Comparison of ENCODE assay signal across 8 mouse cellular contexts in genomic region chr4:133885991-133886501, GRCm38 (mm10). TPM values are rescaled to one million over a fixed set of nuclear protein-coding genes. Genes with fewer than 3 reads are reported as not detected.
DNase-seq lines count a peak whose midpoint lies in the region; ATAC-seq and TF ChIP-seq lines count a peak whose summit lies in the region.

No protein-coding gene starts in this region.

- TF ChIP-seq RAD21 in CH12.LX (IDR thresholded peaks at IDR 0.05; ENCODE audit: low read depth, low read length), result no peak

- DNase-seq in CH12.LX (ENCODE audit: extremely low read depth) (no peak), ES-E14 (ENCODE audit: low read depth, low spot score) (no peak)
- peak; percentile 10 for DNase-seq in forebrain, embryonic 14.5 days (ENCODE audit: low spot score)
- no peak for DNase-seq in limb, embryonic 10.5 days (ENCODE audit: low spot score)
- peak; percentile 15 for DNase-seq in midbrain, postnatal 0 days (ENCODE audit: low spot score)
- no peak for DNase-seq in gastrocnemius, adult 18-20 months (ENCODE audit: low spot score)
- no peak for DNase-seq in spleen, postnatal 14 days (ENCODE audit: low spot score in 2 of 2)

- no peak for TF ChIP-seq EP300 in CH12.LX (IDR thresholded peaks at IDR 0.05; ENCODE audit: low read length)

- H3K27ac ChIP-seq in CH12.LX (ENCODE audit: insufficient read depth, low read depth) (no peak overlapping the region), ES-E14 (ENCODE audit: insufficient read depth, low read depth, low read length, poor library complexity, severe bottlenecking) (no peak overlapping the region; the same call in 1 of the 2 replicates)
- no peak overlapping the region for H3K27ac ChIP-seq in forebrain, embryonic 14.5 days (ENCODE audit: low read depth, low read length)
- peak overlapping the region; percentile 88 for H3K27ac ChIP-seq in limb, embryonic 10.5 days
- no peak overlapping the region for H3K27ac ChIP-seq in midbrain, postnatal 0 days (ENCODE audit: low read depth, low read length)

- in situ Hi-C loops in CH12.LX (cut with MboI; ENCODE audit: low pct_ligation_motif_present, low pct_unique_long_range_greater_than_20kb, low sequenced_read_pairs) (no loop called here), ES-E14 (cut with MboI; ENCODE audit: low sequenced_read_pairs in 2 of 2, unreplicated experiment in 2 of 2) (no loop called here)

- ATAC-seq in forebrain, embryonic 14.5 days, result no peak
- ATAC-seq in midbrain, postnatal 0 days (ENCODE audit: low FRiP score), result no peak
- no peak for ATAC-seq in megakaryocyte-erythroid progenitor cell, adult 5-6 weeks (replicated peaks; ENCODE audit: low FRiP score, low TSS enrichment, poor library complexity, severe bottlenecking)

- H3K9ac ChIP-seq in CH12.LX (ENCODE audit: insufficient read depth, low read depth) (peak overlapping the region; percentile 21; the same call in 1 of the 2 replicates), ES-E14 (ENCODE audit: insufficient read depth, low read depth, low read length, poor library complexity, severe bottlenecking) (peak overlapping the region; percentile 63; the same call in 1 of the 2 replicates)
- no peak overlapping the region for H3K9ac ChIP-seq in forebrain, embryonic 14.5 days (ENCODE audit: low read length)
- H3K9ac ChIP-seq in midbrain, postnatal 0 days (replicated peaks; ENCODE audit: low read length, poor library complexity, severe bottlenecking), result peak overlapping the region; percentile 24; the same call in 1 of the 2 replicates

- H3K27me3 ChIP-seq in CH12.LX (replicated peaks), result no peaks in the 10 kb centered on the region
- no peaks in the 10 kb centered on the region for H3K27me3 ChIP-seq in forebrain, embryonic 14.5 days (replicated peaks; ENCODE audit: control insufficient read depth, insufficient read depth, low read length)
- H3K27me3 ChIP-seq in limb, embryonic 10.5 days (ENCODE audit: low read depth, poor library complexity, severe bottlenecking), result no peaks in the 10 kb centered on the region
- H3K27me3 ChIP-seq in midbrain, postnatal 0 days (ENCODE audit: insufficient read depth, low read length), result no peaks in the 10 kb centered on the region

- H3K4me2 ChIP-seq in CH12.LX (ENCODE audit: insufficient read depth, low read depth, poor library complexity, severe bottlenecking), result peak overlapping the region; percentile 73
- peak overlapping the region; percentile 3; the same call in 1 of the 2 replicates for H3K4me2 ChIP-seq in forebrain, embryonic 14.5 days (ENCODE audit: low read length)
- H3K4me2 ChIP-seq in midbrain, postnatal 0 days (ENCODE audit: low read depth, low read length, poor library complexity, severe bottlenecking), result peak overlapping the region; percentile 84

- H3K4me1 ChIP-seq in CH12.LX (ENCODE audit: control insufficient read depth in 1 of 2, insufficient read depth in 2 of 2), result peaks cover 11 to 38% of the 10 kb centered on the region in 2 experiments
- H3K4me1 ChIP-seq in ES-E14 (ENCODE audit: control insufficient read depth in 2 of 2, insufficient read depth in 2 of 2, low read length in 2 of 2, poor library complexity in 1 of 2), result peaks cover 4 to 16% of the 10 kb centered on the region in 2 experiments
- no peaks in the 10 kb centered on the region for H3K4me1 ChIP-seq in forebrain, embryonic 14.5 days (ENCODE audit: control insufficient read depth, insufficient read depth, low read length)
- H3K4me1 ChIP-seq in limb, embryonic 10.5 days, result peaks cover 36% of the 10 kb centered on the region
- H3K4me1 ChIP-seq in midbrain, postnatal 0 days (ENCODE audit: insufficient read depth, low read length), result peaks cover 19% of the 10 kb centered on the region; the same call in 1 of the 2 replicates

- no peak for TF ChIP-seq POLR2A in CH12.LX (IDR thresholded peaks at IDR 0.05; ENCODE audit: low read depth, low read length)

- H3K4me3 ChIP-seq in CH12.LX (replicated peaks in 1 of 3; ENCODE audit: low read depth in 2 of 3, low read length in 2 of 3, poor library complexity in 1 of 3) (peak overlapping the region in 2 of 3 experiments; percentile 18 to 73), ES-E14 (ENCODE audit: insufficient read depth in 1 of 2, low read depth in 1 of 2, low read length in 2 of 2, poor library complexity in 1 of 2, severe bottlenecking in 1 of 2) (peak overlapping the region; percentile 83 to 93)
- H3K4me3 ChIP-seq in forebrain, embryonic 14.5 days (ENCODE audit: low read depth, low read length), result no peak overlapping the region
- H3K4me3 ChIP-seq in limb, embryonic 10.5 days, result peak overlapping the region; percentile 89
- peak overlapping the region; percentile 63 for H3K4me3 ChIP-seq in midbrain, postnatal 0 days (ENCODE audit: low read depth, low read length)

- whole genome bisulfite sequencing in forebrain, embryonic 14.5 days, result 11% methylated on average over 10 of the region's 10 CpGs
- 12% methylated on average over 10 of the region's 10 CpGs for whole genome bisulfite sequencing in limb, embryonic 10.5 days
- WGBS in midbrain, postnatal 0 days, result 29% methylated on average over 10 of the region's 10 CpGs

- H3K9me3 ChIP-seq in CH12.LX (replicated peaks; ENCODE audit: low read length), result no peaks in the 10 kb centered on the region
- H3K9me3 ChIP-seq in ES-E14 (ENCODE audit: control insufficient read depth, insufficient read depth, low read depth, low read length), result no peaks in the 10 kb centered on the region
- no peaks in the 10 kb centered on the region for H3K9me3 ChIP-seq in forebrain, embryonic 14.5 days (replicated peaks; ENCODE audit: control insufficient read depth, low read length)
- no peaks in the 10 kb centered on the region for H3K9me3 ChIP-seq in limb, embryonic 10.5 days (replicated peaks)
- no peaks in the 10 kb centered on the region for H3K9me3 ChIP-seq in midbrain, postnatal 0 days (ENCODE audit: low read length)

- no peak for TF ChIP-seq CTCF in CH12.LX (conservative IDR thresholded peaks at IDR 0.05 in 1 of 2, IDR thresholded peaks at IDR 0.05 in 1 of 2; ENCODE audit: low read depth in 2 of 2, low read length in 2 of 2)
- no peak for TF ChIP-seq CTCF in midbrain, postnatal 0 days (IDR thresholded peaks at IDR 0.05)

- dilution Hi-C loops in CH12.LX (cut with MboI; ENCODE audit: extremely low pct_ligation_motif_present, extremely low pct_unique_long_range_greater_than_20kb, low sequenced_read_pairs), result no loop called here

- no peaks in the 10 kb centered on the region for H3K79me2 ChIP-seq in CH12.LX (replicated peaks; ENCODE audit: control insufficient read depth, extremely low read depth, insufficient read depth, poor library complexity, severe bottlenecking)

- H3K36me3 ChIP-seq in CH12.LX (replicated peaks in 1 of 2; ENCODE audit: control insufficient read depth in 1 of 2, insufficient read depth in 1 of 2, low read length in 1 of 2) (peaks cover 0 to 19% of the 10 kb centered on the region in 2 experiments), ES-E14 (ENCODE audit: control insufficient read depth, insufficient read depth, low read length, poor library complexity, severe bottlenecking) (peaks cover 5% of the 10 kb centered on the region; the same call in 1 of the 2 replicates)
- H3K36me3 ChIP-seq in forebrain, embryonic 14.5 days (ENCODE audit: control insufficient read depth, insufficient read depth, low read length), result no peaks in the 10 kb centered on the region
- peaks cover 1% of the 10 kb centered on the region; the same call in 1 of the 2 replicates for H3K36me3 ChIP-seq in limb, embryonic 10.5 days
- no peaks in the 10 kb centered on the region for H3K36me3 ChIP-seq in midbrain, postnatal 0 days (ENCODE audit: insufficient read depth, low read length)

TF ChIP-seq in CH12.LX, 34 proteins besides CTCF, POLR2A, EP300 and RAD21 (continues in another document):
- no peak for TF ChIP-seq TCF12 (IDR thresholded peaks at IDR 0.05; ENCODE audit: low read depth, low read length)
- TF ChIP-seq NELFE (IDR thresholded peaks at IDR 0.05; ENCODE audit: low read depth, low read length), result no peak
- TF ChIP-seq HCFC1 (IDR thresholded peaks at IDR 0.05; ENCODE audit: low read depth, low read length), result no peak
- TF ChIP-seq TBP (conservative IDR thresholded peaks at IDR 0.05; ENCODE audit: low read depth, low read length), result no peak
- TF ChIP-seq NRF1 (IDR thresholded peaks at IDR 0.05; ENCODE audit: low read depth, low read length), result no peak
- no peak for TF ChIP-seq USF2 (conservative IDR thresholded peaks at IDR 0.05; ENCODE audit: low read depth, low read length)
- TF ChIP-seq SMC3 (IDR thresholded peaks at IDR 0.05; ENCODE audit: low read depth, low read length), result no peak
- TF ChIP-seq ETS1 (conservative IDR thresholded peaks at IDR 0.05; ENCODE audit: low read depth, low read length), result no peak
- TF ChIP-seq SIN3A (IDR thresholded peaks at IDR 0.05; ENCODE audit: low read length), result no peak
- TF ChIP-seq MAZ (IDR thresholded peaks at IDR 0.05; ENCODE audit: low read depth, low read length), result no peak

TF ChIP-seq in ES-E14, 5 proteins besides CTCF, POLR2A, EP300 and RAD21:
- TF ChIP-seq ZC3H11A (IDR thresholded peaks at IDR 0.05; ENCODE audit: borderline replicate concordance, low read depth, low read length), result no peak
- TF ChIP-seq CHD2 (IDR thresholded peaks at IDR 0.05; ENCODE audit: low read depth, low read length), result no peak
- no peak for TF ChIP-seq HCFC1 (IDR thresholded peaks at IDR 0.05; ENCODE audit: borderline replicate concordance, insufficient read depth, low read length)

RNA-seq across cellular contexts. Expression of gene Rps6ka1, which starts 1.6 kb away (rescaled TPM):
- total RNA-seq in CH12.LX (2012; rRNA removed), result 118 and 130 TPM in 2 replicates
- total RNA-seq in CH12.LX (2014; rRNA removed), result 70.4 and 72.5 TPM in 2 replicates
- 113 and 123 TPM in 2 replicates for polyA plus RNA-seq in CH12.LX (2012; ENCODE audit: insufficient read length, low read depth)
- total RNA-seq in ES-E14 (2012; rRNA removed), result 87.1 and 95.0 TPM in 2 replicates
- 13.5 and 16.2 TPM in 2 replicates for polyA plus RNA-seq in forebrain, embryonic 14.5 days (2014; fragmentation: Nextera tagmentation; extraction: Ambion mirVana)
- 52.1 and 53.3 TPM in 2 replicates for polyA plus RNA-seq in limb, embryonic 10.5 days (2016; fragmentation: Nextera tagmentation; extraction: Ambion mirVana)
- 25.2 and 30.9 TPM in 2 replicates for total RNA-seq in midbrain, postnatal 0 days (2014; rRNA removed)
- polyA plus RNA-seq in midbrain, postnatal 0 days (2015; fragmentation: Nextera tagmentation; extraction: Ambion mirVana), result 20.4 and 21.6 TPM in 2 replicates
- 1 to 10 TPM; 4.8 to 5.0 TPM for total RNA-seq in gastrocnemius, adult 18-20 months (2021)
- total RNA-seq in megakaryocyte-erythroid progenitor cell, adult 5-6 weeks (2014; fragmentation: Nextera tagmentation), result 37.3 and 46.2 TPM in 2 replicates
- 16.3 and 36.1 TPM in 2 replicates for total RNA-seq in megakaryocyte-erythroid progenitor cell, adult 5-6 weeks (2017)

Comparison
In these comparisons a context has a peak if more than half of its experiments do, and no peak if none do; other contexts are left out.
1. DNase-seq: peak in forebrain, embryonic 14.5 days (single experiment) and midbrain, postnatal 0 days (single experiment); none in CH12.LX (single experiment), ES-E14 (single experiment), limb, embryonic 10.5 days (single experiment), gastrocnemius, adult 18-20 months (single experiment) and spleen, postnatal 14 days (0 of 2).
2. H3K4me2 ChIP-seq: peak in every context shown above with its lines; median percentile 84 in midbrain, postnatal 0 days; 73 in CH12.LX; 3 in forebrain, embryonic 14.5 days.